Comparison of ENCODE assay signal across 7 mouse cellular contexts in genomic region chr5:110177021-110177420, GRCm38 (mm10). TPM values are rescaled to one million over a fixed set of nuclear protein-coding genes. Genes with fewer than 3 reads are reported as not detected.
DNase-seq lines count a peak whose midpoint lies in the region; ATAC-seq lines count a peak whose summit lies in the region.

No protein-coding gene starts in this region.

- DNase-seq in retina, postnatal 7 days (ENCODE audit: low read depth, low spot score), result peak; percentile 3
- DNase-seq in retina, postnatal 1 day, result no peak
- peak; percentile 9 for DNase-seq in embryonic facial prominence, embryonic 14.5 days (ENCODE audit: low spot score)
- no peak for DNase-seq in limb, embryonic 10.5 days (ENCODE audit: low spot score)
- DNase-seq in frontal cortex, postnatal 36 days (ENCODE audit: low spot score in 2 of 2), result no peak
- DNase-seq in urinary bladder, adult 18-20 months (ENCODE audit: low spot score in 2 of 2), result no peak

- peak overlapping the region; percentile 73 for H3K4me2 ChIP-seq in embryonic facial prominence, embryonic 14.5 days (ENCODE audit: low read depth, low read length)
- peak overlapping the region; percentile 85 for H3K4me2 ChIP-seq in neural tube, embryonic 14.5 days (ENCODE audit: low read depth, low read length)

- peak overlapping the region; percentile 88 for H3K4me3 ChIP-seq in embryonic facial prominence, embryonic 14.5 days (ENCODE audit: low read depth, low read length)
- H3K4me3 ChIP-seq in limb, embryonic 10.5 days, result peak overlapping the region; percentile 95
- peak overlapping the region; percentile 98 for H3K4me3 ChIP-seq in neural tube, embryonic 14.5 days (ENCODE audit: low read depth, low read length)

- peaks cover 7% of the 10 kb centered on the region for H3K4me1 ChIP-seq in embryonic facial prominence, embryonic 14.5 days (ENCODE audit: control insufficient read depth, insufficient read depth, low read length)
- H3K4me1 ChIP-seq in limb, embryonic 10.5 days, result peaks cover 12% of the 10 kb centered on the region
- peaks cover 9% of the 10 kb centered on the region for H3K4me1 ChIP-seq in neural tube, embryonic 14.5 days (ENCODE audit: control insufficient read depth, insufficient read depth, low read length)

- H3K9me3 ChIP-seq in embryonic facial prominence, embryonic 14.5 days (ENCODE audit: control insufficient read depth, low read length), result no peaks in the 10 kb centered on the region
- H3K9me3 ChIP-seq in limb, embryonic 10.5 days (replicated peaks), result no peaks in the 10 kb centered on the region
- no peaks in the 10 kb centered on the region for H3K9me3 ChIP-seq in neural tube, embryonic 14.5 days (ENCODE audit: control insufficient read depth, low read length)

- H3K27ac ChIP-seq in embryonic facial prominence, embryonic 14.5 days (replicated peaks; ENCODE audit: low read depth, low read length), result peak overlapping the region; percentile 81
- H3K27ac ChIP-seq in limb, embryonic 10.5 days, result peak overlapping the region; percentile 89
- peak overlapping the region; percentile 76 for H3K27ac ChIP-seq in neural tube, embryonic 14.5 days (ENCODE audit: low read depth, low read length)

- peak overlapping the region; percentile 91 for H3K9ac ChIP-seq in embryonic facial prominence, embryonic 14.5 days (ENCODE audit: low read depth, low read length)
- H3K9ac ChIP-seq in neural tube, embryonic 14.5 days (replicated peaks; ENCODE audit: low read depth, low read length), result peak overlapping the region; percentile 82

- 2% methylated on average over 19 of the region's 19 CpGs for WGBS in embryonic facial prominence, embryonic 14.5 days
- 4% methylated on average over 19 of the region's 19 CpGs for WGBS in limb, embryonic 10.5 days
- 6% methylated on average over 19 of the region's 19 CpGs for WGBS in neural tube, embryonic 14.5 days

- H3K36me3 ChIP-seq in embryonic facial prominence, embryonic 14.5 days (ENCODE audit: control insufficient read depth, insufficient read depth, low read length), result peaks cover 11% of the 10 kb centered on the region
- H3K36me3 ChIP-seq in limb, embryonic 10.5 days, result peaks cover 7% of the 10 kb centered on the region
- peaks cover 2% of the 10 kb centered on the region; the same call in 1 of the 2 replicates for H3K36me3 ChIP-seq in neural tube, embryonic 14.5 days (ENCODE audit: control insufficient read depth, insufficient read depth, low read length)

- 0 out of 2 replicates have a peak, but pooled peaks have one; percentile 13 for ATAC-seq in embryonic facial prominence, embryonic 14.5 days (ENCODE audit: low read depth)
- ATAC-seq in neural tube, embryonic 14.5 days (ENCODE audit: low read depth), result peak; percentile 38

- H3K27me3 ChIP-seq in embryonic facial prominence, embryonic 14.5 days (replicated peaks; ENCODE audit: control insufficient read depth, insufficient read depth, low read length), result no peaks in the 10 kb centered on the region
- no peaks in the 10 kb centered on the region for H3K27me3 ChIP-seq in limb, embryonic 10.5 days (ENCODE audit: low read depth, poor library complexity, severe bottlenecking)
- H3K27me3 ChIP-seq in neural tube, embryonic 14.5 days (ENCODE audit: control insufficient read depth, insufficient read depth, low read length), result no peaks in the 10 kb centered on the region

RNA-seq across cellular contexts. Expression of gene Golga3, which starts 0.5 kb away (rescaled TPM):
- 30.1 and 31.5 TPM in 2 replicates for polyA plus RNA-seq in embryonic facial prominence, embryonic 14.5 days (2014; fragmentation: Nextera tagmentation; extraction: Ambion mirVana)
- 17.5 and 23.1 TPM in 2 replicates for polyA plus RNA-seq in limb, embryonic 10.5 days (2016; fragmentation: Nextera tagmentation; extraction: Ambion mirVana)
- 30.4 and 31.5 TPM in 2 replicates for polyA plus RNA-seq in neural tube, embryonic 14.5 days (2014; fragmentation: Nextera tagmentation; extraction: Ambion mirVana)

RNA-seq across cellular contexts. Expression of gene Chfr, which starts 41.4 kb away (rescaled TPM):
- 35.6 and 38.7 TPM in 2 replicates for polyA plus RNA-seq in embryonic facial prominence, embryonic 14.5 days (2014; fragmentation: Nextera tagmentation; extraction: Ambion mirVana)
- 30.4 and 31.4 TPM in 2 replicates for polyA plus RNA-seq in limb, embryonic 10.5 days (2016; fragmentation: Nextera tagmentation; extraction: Ambion mirVana)
- polyA plus RNA-seq in neural tube, embryonic 14.5 days (2014; fragmentation: Nextera tagmentation; extraction: Ambion mirVana), result 101 and 108 TPM in 2 replicates

RNA-seq across cellular contexts. Expression of gene Ankle2, which starts 53.8 kb away (rescaled TPM):
- polyA plus RNA-seq in embryonic facial prominence, embryonic 14.5 days (2014; fragmentation: Nextera tagmentation; extraction: Ambion mirVana), result 26.5 and 29.1 TPM in 2 replicates
- polyA plus RNA-seq in limb, embryonic 10.5 days (2016; fragmentation: Nextera tagmentation; extraction: Ambion mirVana), result 32.9 and 38.7 TPM in 2 replicates
- 30.4 and 33.8 TPM in 2 replicates for polyA plus RNA-seq in neural tube, embryonic 14.5 days (2014; fragmentation: Nextera tagmentation; extraction: Ambion mirVana)

Comparison
In these comparisons a context has a peak if more than half of its experiments do, and no peak if none do; other contexts are left out.
1. DNase-seq: peak in retina, postnatal 7 days (single experiment) and embryonic facial prominence, embryonic 14.5 days (single experiment); none in retina, postnatal 1 day (single experiment), limb, embryonic 10.5 days (single experiment), frontal cortex, postnatal 36 days (0 of 2) and urinary bladder, adult 18-20 months (0 of 2).
2. Peak in every context shown above with its lines, with median percentiles within 50 percentile points of each other: H3K27ac ChIP-seq and H3K4me3 ChIP-seq.